Mouse (Mus musculus) T-helper 1 cell (primary cell): ENCODE measurements at regions not wholly inside any gene's neighbourhood (a gene's known extent, or its start where the extent isn't known, plus 50 kb on each side); places are given as distances from the start of the nearest gene placed in this dataset.

Experiments
- in situ Hi-C: fragments of 300-600 bp; cut with MboI, MseI; formaldehyde crosslinking; loops from one replicate; pipeline ENCODE4 v1.15.1; 2025; ENCODE audit warnings: high pct_unique_total_duplicates

DNA sequence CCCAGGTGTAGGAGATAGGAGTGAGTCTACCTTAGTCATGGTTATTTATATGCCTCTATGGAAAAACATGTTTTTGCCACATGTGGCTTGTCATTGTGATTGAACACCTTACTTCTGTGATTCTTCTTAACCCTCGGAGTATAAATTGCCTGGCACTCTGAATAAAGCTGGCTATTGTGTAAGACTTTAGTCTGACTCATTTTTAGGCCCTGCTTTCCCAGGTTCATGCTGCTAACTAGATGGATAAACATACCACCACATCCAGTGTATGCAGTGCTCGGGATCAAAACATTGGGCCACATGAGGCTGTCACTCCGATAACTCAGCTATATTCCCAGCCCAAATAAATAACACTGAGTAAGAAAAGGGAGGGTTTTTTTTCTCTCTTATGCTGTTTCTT lies 287.2 kb downstream of the Gsdmc2 start:
- in situ Hi-C loops: no loop called here

DNA sequence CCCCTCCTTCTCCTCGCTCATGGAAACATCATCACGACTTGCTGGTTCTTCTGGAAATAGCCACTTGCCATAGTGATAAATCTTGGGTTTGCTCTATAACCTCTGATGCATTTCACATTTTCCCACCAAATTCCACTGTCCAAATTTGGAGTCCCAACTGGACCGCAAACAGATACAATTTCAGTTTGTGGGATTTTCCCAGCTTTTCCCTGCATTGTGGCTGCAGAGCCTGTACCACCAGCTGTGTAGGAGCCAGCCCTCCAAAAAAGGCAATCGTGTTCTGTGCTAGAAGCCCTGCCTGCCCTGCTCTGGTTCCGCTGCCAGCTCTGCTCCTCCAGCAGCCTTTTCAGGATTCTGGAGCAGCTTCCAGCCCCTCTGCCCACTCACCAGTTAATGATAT lies 291.4 kb downstream of the Gsdmc2 start:
- in situ Hi-C loops: no loop called here

- in situ Hi-C loops: no loop called here
Measured at GRCm38 (mm10) chr15:63532337-63533055, 312.5 kb downstream of the Gsdmc2 start.

DNA sequence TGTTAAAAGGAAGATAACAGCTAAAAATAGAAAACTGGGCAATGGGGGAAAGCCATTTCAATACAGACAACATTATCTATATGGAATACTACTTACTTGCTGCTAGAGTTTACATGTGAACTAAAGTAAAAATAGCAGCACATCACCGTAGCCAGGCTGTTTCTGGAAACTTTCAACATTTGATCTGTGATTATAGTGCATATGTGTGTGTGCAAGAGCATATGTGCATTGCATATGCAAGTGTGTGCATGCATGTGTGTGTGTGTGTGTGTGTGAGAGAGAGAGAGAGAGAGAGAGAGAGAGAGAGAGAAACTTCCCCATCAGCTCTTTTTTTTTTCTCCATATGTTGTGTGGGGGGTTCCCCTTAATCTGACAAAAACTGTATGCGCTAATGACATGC lies 317.7 kb downstream of the Gsdmc2 start:
- in situ Hi-C loops: no loop called here

DNA sequence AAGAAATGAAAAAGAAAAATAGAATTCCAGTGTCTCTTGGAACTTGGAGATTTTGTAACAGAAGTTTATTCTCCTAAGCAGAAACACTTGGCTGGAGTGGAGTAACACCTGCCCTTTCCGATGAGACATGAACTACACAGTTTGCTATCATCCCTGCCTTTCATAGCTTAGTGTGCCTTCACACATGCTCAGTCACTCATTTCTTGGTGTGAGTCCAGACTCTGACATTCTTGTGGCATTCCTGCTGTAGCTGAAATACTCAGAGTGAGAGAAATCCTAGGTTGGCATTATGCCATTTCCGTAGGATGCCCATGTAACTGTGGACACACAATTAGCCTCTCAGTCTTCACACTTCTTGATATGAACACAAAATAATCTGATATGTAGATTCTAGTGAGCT lies 318.2 kb downstream of the Gsdmc2 start:
- in situ Hi-C loops: no loop called here

- in situ Hi-C loops: no loop called here
Measured at GRCm38 (mm10) chr15:63517301-63517700, 327.7 kb downstream of the Gsdmc2 start.

DNA sequence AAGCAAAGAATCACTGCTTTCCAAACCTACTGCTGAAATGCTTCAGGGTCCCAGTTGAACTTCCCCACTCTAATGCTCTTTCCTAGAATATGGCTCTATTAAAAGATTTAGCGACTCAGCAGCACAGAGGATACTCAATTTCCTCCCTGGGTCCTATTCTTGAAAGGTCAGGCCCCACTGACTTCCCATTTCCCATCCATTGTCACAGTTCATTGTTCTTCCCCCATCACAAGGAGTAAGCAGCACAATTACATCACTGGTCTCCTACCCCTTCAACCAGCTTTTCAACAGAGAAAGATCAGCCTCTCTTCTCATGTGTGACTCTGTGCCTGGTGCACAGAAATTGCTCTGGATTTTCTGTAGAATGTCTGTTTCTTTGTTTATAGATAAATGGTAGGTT lies 344.5 kb downstream of the Gsdmc2 start:
- in situ Hi-C loops: no loop called here

GRCm38 (mm10) chr15:63498483-63498882 lies 346.5 kb downstream of the Gsdmc2 start:
- in situ Hi-C loops: no loop called here

DNA sequence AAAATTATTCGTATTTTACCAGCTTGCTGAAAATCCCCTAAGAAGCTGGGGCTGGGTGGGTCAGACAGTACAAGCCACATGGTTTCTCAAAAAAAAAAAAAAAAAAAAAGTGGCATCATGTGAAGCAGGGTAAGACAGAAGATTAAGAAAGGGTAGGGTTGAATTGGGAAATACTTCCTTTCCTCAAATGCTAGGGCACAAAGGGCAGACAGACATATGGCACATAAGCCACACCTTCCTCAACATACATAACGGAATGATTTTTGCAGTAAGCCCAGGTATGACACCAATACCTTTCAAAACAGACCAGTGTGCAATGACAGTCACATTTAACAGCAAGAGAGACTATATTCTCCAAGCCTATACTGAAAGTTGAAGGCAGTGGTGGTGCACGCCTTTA lies 347.8 kb downstream of the Gsdmc2 start:
- in situ Hi-C loops: no loop called here

- in situ Hi-C loops: no loop called here
Measured at GRCm38 (mm10) chr15:63484910-63485309, 360.1 kb downstream of the Gsdmc2 start.

- in situ Hi-C loops: no loop called here
Measured at GRCm38 (mm10) chr15:63484217-63484887, 360.6 kb downstream of the Gsdmc2 start.

DNA sequence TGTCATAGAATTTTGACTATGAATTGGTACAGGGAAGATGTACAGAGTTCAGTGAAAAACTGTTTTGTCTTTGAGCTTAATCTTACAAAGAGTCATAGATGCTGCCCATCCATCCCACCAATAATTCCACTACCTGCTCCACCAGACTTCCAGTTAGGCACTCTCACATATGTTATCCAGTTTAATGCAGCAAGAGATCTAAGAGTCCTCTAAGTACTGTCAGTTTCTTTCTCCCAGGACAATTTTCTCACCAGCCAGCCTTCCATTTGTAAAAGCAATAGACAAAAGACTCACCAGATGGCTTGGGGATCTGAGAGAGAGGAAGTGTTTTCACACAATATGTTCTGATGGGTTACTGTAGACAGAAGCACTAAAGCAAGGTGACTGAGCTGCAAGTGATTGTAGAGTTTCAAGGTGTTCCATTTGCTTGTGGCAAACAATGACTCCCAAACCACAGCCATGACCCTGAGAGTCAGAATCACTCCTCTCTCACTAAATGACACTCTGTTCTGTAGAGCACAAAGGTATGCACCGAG lies 365.6 kb downstream of the Gsdmc2 start:
- in situ Hi-C loops: no loop called here

GRCm38 (mm10) chr15:63466916-63467315 lies 378.1 kb downstream of the Gsdmc2 start:
- in situ Hi-C loops: no loop called here

- in situ Hi-C loops: loop anchor here (10.0 kb wide), 1 partner anchor 58 kb away; no protein-coding TSS in a partner anchor
Measured at GRCm38 (mm10) chr15:63452529-63452928, 392.4 kb downstream of the Gsdmc2 start.

- in situ Hi-C loops: no loop called here
Measured at GRCm38 (mm10) chr15:63446288-63446687, 398.7 kb downstream of the Gsdmc2 start.

DNA sequence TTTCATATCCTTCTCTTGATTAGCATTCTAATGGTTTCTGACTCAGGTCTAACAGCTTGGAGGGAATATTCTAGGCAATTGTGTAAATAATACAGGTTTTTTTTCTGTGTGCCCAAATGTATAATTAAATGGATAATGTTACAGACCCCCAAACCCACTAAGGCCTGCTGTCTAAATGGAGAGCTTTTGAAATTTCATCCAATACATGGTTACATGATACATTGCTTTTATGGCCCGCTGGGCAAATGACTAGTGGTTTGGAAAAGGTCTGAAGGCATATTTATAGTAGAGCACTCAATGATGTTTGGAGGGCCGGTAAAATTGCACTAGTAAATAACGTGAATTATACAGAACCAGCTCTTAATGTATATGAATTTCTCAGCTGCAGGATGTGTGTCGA lies 400.0 kb downstream of the Gsdmc2 start:
- in situ Hi-C loops: no loop called here

DNA sequence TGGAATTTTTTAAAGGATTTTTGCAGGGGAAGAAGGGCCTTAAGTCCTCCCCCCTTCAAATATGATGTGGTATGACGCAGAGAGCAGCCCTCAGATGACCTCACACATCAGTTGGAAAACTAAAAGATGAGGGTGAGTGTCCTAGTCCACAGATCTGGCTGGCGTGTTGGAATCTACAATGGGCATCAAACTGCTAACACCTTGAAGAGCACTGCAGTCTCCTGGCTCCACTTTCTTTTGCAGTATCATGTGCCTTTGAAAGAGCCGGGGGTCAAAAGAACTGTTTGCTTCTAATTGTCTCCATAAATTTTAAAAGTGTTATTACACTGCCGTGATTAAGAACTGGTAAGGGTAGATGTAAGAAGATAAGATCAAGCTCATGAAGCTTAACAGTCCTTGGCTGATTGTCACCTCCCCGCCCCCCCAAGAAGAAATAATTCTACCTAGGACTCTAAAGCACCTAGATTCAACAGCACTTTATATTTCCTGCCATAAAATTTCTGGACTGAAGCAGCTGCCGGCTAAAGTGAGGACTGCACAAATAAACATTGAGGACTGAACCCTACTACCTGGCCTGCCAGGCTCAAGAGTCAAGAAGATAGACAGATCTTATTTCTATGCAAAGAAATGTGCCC lies 402.7 kb downstream of the Gsdmc2 start:
- in situ Hi-C loops: no loop called here

DNA sequence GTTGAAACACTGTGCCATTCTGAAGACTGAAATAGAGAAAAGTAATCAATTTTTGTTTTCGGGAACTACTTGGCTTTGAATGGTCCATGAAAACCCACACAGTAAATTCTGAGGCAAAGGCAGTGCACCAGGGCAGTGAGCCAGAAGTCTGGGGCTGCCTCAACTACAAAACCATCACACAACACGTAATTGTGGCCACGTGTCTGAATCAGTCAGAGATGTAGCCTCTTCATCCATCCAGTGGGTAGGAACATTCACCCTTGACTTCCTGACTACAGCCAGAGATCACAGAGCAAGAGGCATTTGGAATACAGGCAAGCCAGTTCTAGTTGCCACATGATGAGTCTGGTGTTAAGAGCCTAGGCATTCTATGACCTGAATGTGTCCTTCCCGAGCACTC lies 432.3 kb downstream of the Gsdmc2 start:
- in situ Hi-C loops: no loop called here

- in situ Hi-C loops: no loop called here
Measured at GRCm38 (mm10) chr15:63411771-63412118, 433.2 kb downstream of the Gsdmc2 start.

- in situ Hi-C loops: no loop called here
Measured at GRCm38 (mm10) chr15:63410994-63411770, 433.8 kb downstream of the Gsdmc2 start.

GRCm38 (mm10) chr15:63400445-63400844 lies 444.5 kb downstream of the Gsdmc2 start:
- in situ Hi-C loops: loop anchor here (10.0 kb wide), 1 partner anchor 1376 kb away; no protein-coding TSS in a partner anchor

DNA sequence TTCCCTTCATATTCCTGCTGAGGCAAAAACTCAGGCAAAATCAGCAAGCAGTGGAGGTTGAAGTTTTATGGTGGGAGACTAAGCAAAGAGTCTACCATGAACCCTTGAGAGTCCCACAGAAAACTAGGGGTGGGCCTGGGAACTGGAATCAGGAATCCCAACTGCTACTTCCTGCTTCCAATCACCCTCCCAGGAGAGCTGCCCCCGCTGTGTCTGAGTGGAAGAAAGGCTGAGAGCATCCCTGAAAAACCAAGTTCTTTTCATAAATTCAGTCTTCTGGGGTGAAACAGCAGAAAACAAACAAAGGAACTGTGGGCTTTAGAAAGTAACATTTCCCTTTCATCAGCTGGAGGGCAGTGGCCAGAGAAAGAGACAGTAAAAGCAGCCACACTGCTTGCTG lies 445.0 kb downstream of the Gsdmc2 start:
- in situ Hi-C loops: loop anchor here (10.0 kb wide), 1 partner anchor 1375 kb away; no protein-coding TSS in a partner anchor
